Mouse (Mus musculus) MEL (cell line): Measurements from ENCODE around the gene Commd4.

Experiments
- CHD1 ChIP-seq: IDR thresholded peaks from 2 replicates; pipeline ENCODE4 v1.6.1; 2012; ENCODE audit warnings: low read depth, mild to moderate bottlenecking, inconsistent platforms, low read length, improper control_type of control experiment
- CTCF ChIP-seq, 3 experiments: IDR thresholded peaks in 2 of 3; conservative IDR thresholded peaks in 1 of 3; 2 replicates each; pipeline ENCODE4 v1.5.1; 2011 to 2012; ENCODE audit warnings: low read length in 3 of 3, low read depth in 2 of 3, mild to moderate bottlenecking in 2 of 3, improper control_type of control experiment in 1 of 3, inconsistent platforms in 1 of 3, mixed read lengths in 1 of 3, moderate library complexity in 1 of 3; ENCODE audit not compliant: control insufficient read depth in 1 of 3, insufficient read depth in 1 of 3, poor library complexity in 1 of 3, severe bottlenecking in 1 of 3
- EP300 ChIP-seq, 2 experiments: IDR thresholded peaks; 2 replicates each; pipeline ENCODE4 v1.6.1; 2011; ENCODE audit warnings: improper control_type of control experiment in 2 of 2, low read length in 2 of 2, low read depth in 1 of 2, mild to moderate bottlenecking in 1 of 2
- ETS1 ChIP-seq: IDR thresholded peaks from 2 replicates; pipeline ENCODE4 v1.6.1; 2012; ENCODE audit warnings: low read depth, mild to moderate bottlenecking, inconsistent platforms, low read length, improper control_type of control experiment, moderate library complexity
- KAT2A ChIP-seq: conservative IDR thresholded peaks from 2 replicates; pipeline ENCODE4 v1.6.1; 2012; ENCODE audit warnings: low read depth, low read length, improper control_type of control experiment, inconsistent platforms
- POLR2A ChIP-seq, 2 experiments: IDR thresholded peaks; 2 replicates each; pipeline ENCODE4 v1.6.1; 2011 to 2012; ENCODE audit warnings: low read length in 2 of 2, mild to moderate bottlenecking in 2 of 2, control low read depth in 1 of 2, improper control_type of control experiment in 1 of 2, low read depth in 1 of 2, moderate library complexity in 1 of 2; ENCODE audit not compliant: control insufficient read depth in 1 of 2, insufficient read depth in 1 of 2, poor library complexity in 1 of 2
- ZNF384 ChIP-seq: IDR thresholded peaks from 2 replicates; pipeline ENCODE4 v1.6.1; 2012; ENCODE audit warnings: low read depth, mild to moderate bottlenecking, inconsistent platforms, low read length, improper control_type of control experiment

DNA sequence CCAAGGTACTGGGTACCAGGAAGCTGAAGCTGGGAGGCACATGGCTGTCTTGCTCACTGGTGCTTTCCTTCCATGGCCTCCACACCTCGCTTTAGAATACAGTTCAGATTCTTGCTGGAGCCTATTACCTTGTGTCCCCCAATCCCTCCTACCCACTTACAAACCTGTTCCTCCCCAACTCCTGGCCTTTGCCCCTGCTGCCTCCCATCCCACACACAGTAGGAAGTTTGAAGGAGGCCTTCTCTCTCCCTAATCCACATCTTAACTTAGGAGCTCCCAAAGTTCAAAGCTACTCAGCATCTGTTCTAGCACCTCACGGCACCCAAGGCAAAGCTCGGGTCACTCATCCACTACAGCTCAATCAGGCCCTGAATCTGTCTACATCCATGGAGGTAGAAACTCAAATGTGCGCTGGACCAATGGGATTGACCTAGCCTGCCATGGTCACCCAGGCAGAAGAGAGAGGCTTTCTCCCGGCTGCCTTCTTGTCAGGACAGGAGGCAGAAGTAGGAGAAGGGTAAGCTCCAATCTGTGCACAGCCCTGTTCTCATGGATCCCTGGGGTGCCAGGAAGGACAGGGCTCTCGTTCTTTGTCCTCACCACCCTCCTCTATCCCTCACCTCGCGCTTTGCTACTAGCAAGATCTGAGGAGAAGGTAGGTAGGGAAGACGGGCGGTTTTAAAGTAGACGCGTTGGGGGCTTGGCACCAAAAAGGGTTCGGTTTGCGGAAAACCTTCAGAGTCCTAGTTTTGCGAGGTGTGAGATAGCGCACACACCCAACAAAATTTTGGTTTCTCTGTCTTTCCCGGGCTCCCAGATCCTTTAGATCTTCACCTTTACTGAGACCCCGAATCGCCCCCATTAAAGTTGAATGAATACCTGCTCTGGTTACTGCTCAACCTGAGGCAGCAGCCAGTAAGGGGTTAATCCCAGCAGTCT, 10.7 kb downstream of the Commd4 start:
- TF ChIP-seq EP300 (IDR thresholded peaks at IDR 0.05; ENCODE audit: low read depth in 1 of 2, low read length in 2 of 2) (no peak), CTCF (IDR thresholded peaks at IDR 0.05 in 2 of 3, conservative IDR thresholded peaks at IDR 0.05 in 1 of 3; ENCODE audit: control insufficient read depth in 1 of 3, insufficient read depth in 1 of 3, low read depth in 2 of 3, low read length in 3 of 3, poor library complexity in 1 of 3, severe bottlenecking in 1 of 3) (no peak), CHD1 (no peak), POLR2A (IDR thresholded peaks at IDR 0.05; ENCODE audit: control insufficient read depth in 1 of 2, insufficient read depth in 1 of 2, low read depth in 1 of 2, low read length in 2 of 2, poor library complexity in 1 of 2) (no peak), KAT2A (no peak), ZNF384 (no peak), ETS1 (no peak)
